Mouse (Mus musculus) heart, adult 2 months (tissue): ENCODE data around the gene Exph5. TPM values are rescaled to one million over a fixed set of nuclear protein-coding genes. Genes with fewer than 3 reads are reported as not detected.

Experiments
- DNase-seq, 2 experiments: peaks; one replicate each; pipeline ENCODE4 v3.0.0; 2021
- H3K27ac ChIP-seq: fragments of 200-600 bp; 2 replicates; pipeline ENCODE4 v1.8.1; 2022
- H3K27me3 ChIP-seq: fragments of 200-500 bp; 2 replicates; pipeline ENCODE4 v1.6.1; 2012; ENCODE audit warnings: mild to moderate bottlenecking, low read length, inconsistent platforms, mixed read lengths; ENCODE audit not compliant: control insufficient read depth, insufficient read depth
- H3K36me3 ChIP-seq: fragments of 200-500 bp; 2 replicates; pipeline ENCODE4 v1.6.1; 2012; ENCODE audit warnings: low read length, inconsistent platforms; ENCODE audit not compliant: control insufficient read depth, insufficient read depth
- H3K4me1 ChIP-seq: fragments of 200-500 bp; 2 replicates; pipeline ENCODE4 v1.6.1; 2011; ENCODE audit warnings: low read length; ENCODE audit not compliant: control insufficient read depth, insufficient read depth
- H3K4me3 ChIP-seq: fragments of 200-600 bp; 2 replicates; pipeline ENCODE4 v1.8.1; 2022
- H3K79me2 ChIP-seq: fragments of 200-500 bp; replicated peaks from 2 replicates; pipeline ENCODE4 v1.6.1; 2012; ENCODE audit warnings: mild to moderate bottlenecking, inconsistent platforms, low read length, moderate library complexity, mixed read lengths; ENCODE audit not compliant: control insufficient read depth, insufficient read depth
- H3K9ac ChIP-seq: fragments of 200-500 bp; 2 replicates; pipeline ENCODE4 v1.6.1; 2012; ENCODE audit warnings: low read depth, mild to moderate bottlenecking, control low read depth, inconsistent platforms, low read length, mixed read lengths
- CTCF ChIP-seq: fragments of 200-600 bp; IDR thresholded peaks from 2 replicates; pipeline ENCODE4 v1.8.1; 2022; ENCODE audit warnings: antibody characterized with exemption, mild to moderate bottlenecking, moderate library complexity
- EP300 ChIP-seq: fragments of 200-500 bp; IDR thresholded peaks from 2 replicates; pipeline ENCODE4 v1.6.1; 2011; ENCODE audit warnings: low read depth, low read length, control low read depth; ENCODE audit not compliant: insufficient read depth
- POLR2A ChIP-seq: fragments of 200-500 bp; IDR thresholded peaks from 2 replicates; pipeline ENCODE4 v1.6.1; 2011; ENCODE audit warnings: mild to moderate bottlenecking, low read depth, low read length, control low read depth; ENCODE audit not compliant: insufficient read depth
- WGBS: fragments of 180-500 bp; shearing (Covaris S2); methylation state at CpG from one replicate; pipeline ENCODE4 v1.1.7; 2018; 5-methylcytosine and 5-hydroxymethylcytosine counted together
- intact Hi-C: fragments of 180-260 bp; cut with DNase I; formaldehyde crosslinking; loops from one replicate; pipeline ENCODE4 v1.15.1; 2025
- polyA plus RNA-seq: library from polyadenylated mRNA; depleted of rRNA; stranded (reverse); fragments of >200 nt; gene quantifications from 2 replicates; pipeline ENCODE4 v1.2.3, GENCODE M21; 2012
- total RNA-seq, 2 experiments: library from RNA; stranded (reverse); gene quantifications; 2 replicates each; pipeline ENCODE4 v1.2.3; 2021

Exph5 gene
- total and polyA plus RNA-seq, 3 experiments, result 0.14 to 0.37 (median 0.18) TPM

DNA sequence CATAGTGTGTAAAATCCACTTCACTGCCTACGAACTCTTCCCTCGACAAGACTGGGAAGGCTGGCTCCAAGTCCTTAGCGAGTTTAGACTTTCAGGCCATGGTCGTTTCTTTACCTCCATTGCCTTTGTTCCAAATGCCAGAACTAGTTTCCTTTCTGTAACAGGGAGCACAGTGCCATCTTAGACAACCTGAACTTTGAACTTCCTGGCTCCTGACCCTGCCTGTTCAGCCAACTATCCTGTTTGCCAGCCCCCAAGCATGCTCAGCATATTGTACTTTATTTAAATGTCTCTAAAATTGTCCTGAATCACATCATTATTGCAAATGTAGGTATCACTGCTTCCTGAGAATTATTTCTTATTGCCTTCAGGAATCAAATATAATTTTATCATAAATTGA is 32.0 kb downstream of the Exph5 start:
- no peak for TF ChIP-seq EP300
- TF ChIP-seq POLR2A, result no peak
- TF ChIP-seq CTCF, result no peak
- 64% methylated on average over 4 of the region's 4 CpGs for WGBS
- H3K36me3 ChIP-seq, result no peaks in the 10 kb centered on the region
- H3K4me1 ChIP-seq, result no peaks in the 10 kb centered on the region
- H3K27me3 ChIP-seq, result no peaks in the 10 kb centered on the region
- intact Hi-C loops, result no loop called here
- H3K4me3 ChIP-seq, result no peak overlapping the region
- H3K27ac ChIP-seq, result no peak overlapping the region
- no peaks in the 10 kb centered on the region for H3K79me2 ChIP-seq
- no peak for DNase-seq
- no peak overlapping the region for H3K9ac ChIP-seq

DNA sequence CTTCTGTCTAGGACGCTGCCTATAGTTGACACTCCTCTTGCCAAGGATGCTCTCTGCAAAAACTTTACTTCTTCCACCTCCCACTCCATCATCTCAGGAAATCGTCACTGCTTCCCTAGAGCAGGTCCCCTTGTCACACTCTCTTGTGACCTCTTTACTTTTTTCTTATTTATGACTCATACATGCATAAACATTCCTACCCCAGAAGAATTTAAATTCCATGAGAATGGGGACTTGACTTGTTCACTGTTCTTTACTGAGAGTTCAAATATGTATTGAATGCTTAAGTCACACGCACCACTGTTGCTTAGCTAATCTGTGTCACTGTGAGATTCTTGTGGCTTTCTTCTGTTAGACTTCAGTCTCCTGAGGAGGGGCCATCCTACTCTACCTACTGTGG is 33.7 kb downstream of the Exph5 start:
- no peak overlapping the region for H3K27ac ChIP-seq
- no peaks in the 10 kb centered on the region for H3K79me2 ChIP-seq
- H3K27me3 ChIP-seq, result peaks cover 2% of the 10 kb centered on the region; the same call in 1 of the 2 replicates
- no peak for DNase-seq
- intact Hi-C loops, result no loop called here
- H3K4me1 ChIP-seq, result no peaks in the 10 kb centered on the region
- no peak overlapping the region for H3K4me3 ChIP-seq
- TF ChIP-seq EP300 (no peak), POLR2A (no peak), CTCF (no peak)
- H3K36me3 ChIP-seq, result no peaks in the 10 kb centered on the region
- 64% methylated on average over 3 of the region's 3 CpGs for WGBS
- H3K9ac ChIP-seq, result no peak overlapping the region

- Histone ChIP-seq H3K36me3 (no peaks in the 10 kb centered on the region), H3K79me2 (no peaks in the 10 kb centered on the region), H3K27ac (no peak overlapping the region), H3K9ac (no peak overlapping the region), H3K4me1 (no peaks in the 10 kb centered on the region), H3K27me3 (peaks cover 4% of the 10 kb centered on the region; the same call in 1 of the 2 replicates), H3K4me3 (no peak overlapping the region)
- no peak for DNase-seq
- TF ChIP-seq CTCF, result no peak
- no peak for TF ChIP-seq POLR2A
- TF ChIP-seq EP300, result no peak
- WGBS, result 74% methylated on average over 7 of the region's 7 CpGs
- intact Hi-C loops, result no loop called here
These were observed 38.1 kb downstream of the Exph5 start for GRCm38 (mm10) chr9:53339603-53340002.

- peaks cover 4% of the 10 kb centered on the region; the same call in 1 of the 2 replicates for H3K27me3 ChIP-seq
- no peaks in the 10 kb centered on the region for H3K36me3 ChIP-seq
- no peak for DNase-seq
- H3K4me3 ChIP-seq, result peak overlapping the region; percentile 42
- no peak overlapping the region for H3K27ac ChIP-seq
- intact Hi-C loops, result no loop called here
- H3K4me1 ChIP-seq, result no peaks in the 10 kb centered on the region
- TF ChIP-seq CTCF (no peak), EP300 (no peak), POLR2A (no peak)
- WGBS, result 44% methylated on average over 17 of the region's 17 CpGs
- no peak overlapping the region for H3K9ac ChIP-seq
- H3K79me2 ChIP-seq, result no peaks in the 10 kb centered on the region
These were observed 39.0 kb downstream of the Exph5 start for GRCm38 (mm10) chr9:53340328-53340916.

- H3K27ac ChIP-seq, result no peak overlapping the region
- H3K27me3 ChIP-seq, result peaks cover 4% of the 10 kb centered on the region; the same call in 1 of the 2 replicates
- peak overlapping the region; percentile 42 for H3K4me3 ChIP-seq
- 2% methylated on average over 14 of the region's 14 CpGs for WGBS
- H3K79me2 ChIP-seq, result no peaks in the 10 kb centered on the region
- H3K4me1 ChIP-seq, result no peaks in the 10 kb centered on the region
- no peaks in the 10 kb centered on the region for H3K36me3 ChIP-seq
- H3K9ac ChIP-seq, result no peak overlapping the region
- peak; percentile 10 to 24 for DNase-seq
- intact Hi-C loops, result no loop called here
- TF ChIP-seq POLR2A (no peak), EP300 (no peak), CTCF (no peak)
These were observed 39.5 kb downstream of the Exph5 start for GRCm38 (mm10) chr9:53340969-53341368.

DNA sequence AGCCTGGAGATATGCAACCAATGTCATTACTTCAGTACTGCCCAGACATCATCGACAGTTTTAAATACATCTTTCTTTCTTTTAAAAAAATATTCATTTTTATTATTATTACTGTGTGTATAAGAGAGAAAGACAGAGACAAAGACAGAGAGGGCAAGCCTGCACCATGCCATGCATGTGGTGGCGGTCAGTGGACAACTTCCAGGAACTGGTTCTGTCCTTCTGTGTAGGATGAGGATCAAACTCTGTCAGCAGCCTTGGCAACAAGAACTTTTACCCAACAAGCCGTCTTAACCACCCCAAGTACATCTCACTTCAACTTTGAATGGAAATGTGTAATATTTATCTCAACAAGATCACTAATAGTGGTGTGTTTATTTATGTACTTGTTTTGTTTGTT is 40.5 kb downstream of the Exph5 start:
- WGBS, result 84% methylated on average over 3 of the region's 3 CpGs
- Histone ChIP-seq H3K4me3 (no peak overlapping the region), H3K79me2 (no peaks in the 10 kb centered on the region), H3K9ac (no peak overlapping the region), H3K4me1 (no peaks in the 10 kb centered on the region), H3K36me3 (no peaks in the 10 kb centered on the region), H3K27me3 (peaks cover 4% of the 10 kb centered on the region; the same call in 1 of the 2 replicates), H3K27ac (no peak overlapping the region)
- no peak for DNase-seq
- intact Hi-C loops, result no loop called here
- TF ChIP-seq POLR2A (no peak), EP300 (no peak), CTCF (no peak)
